Mouse (Mus musculus): ENCODE data around the gene Nbea. TPM values are rescaled to one million over a fixed set of nuclear protein-coding genes. Genes with fewer than 3 reads are reported as not detected.
A peak's percentile ranks its signal among the peaks of the same experiment; 100 is the strongest.

The Nbea gene
- total and polyA plus RNA-seq, 3 experiments, result 0.04 to 0.27 TPM; not detected in 1

DNA sequence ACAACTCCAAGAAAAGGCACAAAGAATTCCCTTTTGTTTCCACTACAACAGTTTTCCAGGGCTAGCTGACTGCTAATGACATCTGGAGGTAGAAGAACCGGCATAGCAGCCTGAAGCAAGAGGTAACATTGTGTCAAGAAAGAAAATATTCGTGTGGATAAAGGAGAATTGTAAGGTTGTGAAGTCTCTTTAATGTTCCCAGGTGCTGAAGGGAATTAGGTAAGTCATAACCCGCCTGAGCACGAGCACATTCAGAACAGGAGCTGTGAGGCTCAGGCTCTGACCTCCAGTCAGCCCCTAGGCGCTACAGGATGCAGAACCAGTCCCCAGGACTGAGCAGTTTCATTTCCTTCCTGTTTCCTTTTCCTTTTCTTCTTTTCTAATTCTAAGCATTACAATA is 86.4 kb downstream of the Nbea start:
- DNase-seq (ENCODE audit: low read depth, low spot score), result no peak
- Histone ChIP-seq H3K4me3 (ENCODE audit: control insufficient read depth in 1 of 2, insufficient read depth in 1 of 2, low read depth in 2 of 2, low read length in 2 of 2) (no peak overlapping the region), H3K9me3 (replicated peaks; ENCODE audit: insufficient read depth, low read length) (no peaks in the 10 kb centered on the region), H3K79me2 (ENCODE audit: control insufficient read depth, insufficient read depth, low read length, poor library complexity) (no peaks in the 10 kb centered on the region), H3K36me3 (ENCODE audit: control insufficient read depth in 1 of 2, insufficient read depth in 2 of 2, low read length in 2 of 2) (no peaks in the 10 kb centered on the region), H3K9ac (ENCODE audit: control insufficient read depth, low read depth, low read length, poor library complexity, severe bottlenecking) (no peak overlapping the region), H3K4me1 (ENCODE audit: control insufficient read depth in 1 of 2, insufficient read depth in 2 of 2, low read length in 2 of 2) (no peaks in the 10 kb centered on the region), H3K27ac (ENCODE audit: control insufficient read depth, low read depth, low read length) (no peak overlapping the region), H3K27me3 (ENCODE audit: control insufficient read depth in 1 of 2, insufficient read depth in 2 of 2, low read length in 2 of 2) (peaks cover 0 to 2% of the 10 kb centered on the region in 2 experiments; a peak in 2 of 4 replicates)
- TF ChIP-seq UBTF (IDR thresholded peaks at IDR 0.05; ENCODE audit: borderline replicate concordance, insufficient read depth, low read depth, low read length), result no peak
- no peak for TF ChIP-seq TBP (IDR thresholded peaks at IDR 0.05; ENCODE audit: low read depth, low read length)
- no peak for TF ChIP-seq MYC (IDR thresholded peaks at IDR 0.05; ENCODE audit: low read depth, low read length)
- no peak for TF ChIP-seq TAL1 (IDR thresholded peaks at IDR 0.05; ENCODE audit: low read length)
- no peak for TF ChIP-seq ZNF384 (IDR thresholded peaks at IDR 0.05; ENCODE audit: low read depth, low read length)
- no peak for TF ChIP-seq CHD2 (IDR thresholded peaks at IDR 0.05; ENCODE audit: low read length)
- TF ChIP-seq RAD21 (IDR thresholded peaks at IDR 0.05; ENCODE audit: low read depth, low read length), result no peak
- no peak for TF ChIP-seq ZMIZ1 (IDR thresholded peaks at IDR 0.05; ENCODE audit: low read depth, low read length)
- TF ChIP-seq SIN3A (IDR thresholded peaks at IDR 0.05; ENCODE audit: low read length), result no peak
- no peak for TF ChIP-seq SMC3 (IDR thresholded peaks at IDR 0.05; ENCODE audit: low read depth, low read length)
- TF ChIP-seq EP300 (IDR thresholded peaks at IDR 0.05; ENCODE audit: low read depth in 1 of 2, low read length in 2 of 2), result no peak
- TF ChIP-seq RCOR1 (IDR thresholded peaks at IDR 0.05; ENCODE audit: low read depth, low read length), result no peak
- TF ChIP-seq KAT2A (conservative IDR thresholded peaks at IDR 0.05; ENCODE audit: low read depth, low read length), result no peak
- no peak for TF ChIP-seq ZC3H11A (IDR thresholded peaks at IDR 0.05; ENCODE audit: low read depth, low read length)
- TF ChIP-seq MAFK (IDR thresholded peaks at IDR 0.05; ENCODE audit: borderline replicate concordance, low read depth, low read length), result no peak

DNA sequence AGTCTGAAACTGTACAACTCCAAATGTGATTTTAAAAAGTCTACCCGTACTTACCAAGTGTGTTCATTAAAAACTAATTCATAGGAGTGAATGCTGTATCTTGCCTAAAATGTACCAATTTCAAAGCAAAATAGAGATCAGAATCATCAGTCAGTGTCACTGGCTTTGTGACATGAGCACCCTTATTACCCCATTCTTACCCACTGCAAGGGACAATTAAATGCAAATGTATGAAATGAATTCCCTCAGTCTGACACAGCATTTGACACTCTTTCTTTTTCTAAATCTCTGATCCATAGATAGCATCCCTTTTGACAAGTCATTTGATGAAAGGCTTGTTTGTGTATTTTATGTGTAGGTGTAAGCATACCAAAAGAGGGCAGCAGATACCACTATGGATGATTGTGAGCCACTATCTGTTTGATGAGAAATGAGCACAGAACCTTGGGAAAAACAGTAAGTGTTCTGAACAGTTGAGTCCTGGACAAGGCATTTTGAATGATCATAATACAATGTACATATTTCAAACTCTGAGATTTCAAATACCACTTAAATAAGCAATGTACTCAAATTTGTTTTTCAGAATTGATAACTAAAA is 104.4 kb downstream of the Nbea start:
- no peak for DNase-seq (ENCODE audit: low read depth, low spot score)
- H3K4me3 ChIP-seq (ENCODE audit: control insufficient read depth in 1 of 2, insufficient read depth in 1 of 2, low read depth in 2 of 2, low read length in 2 of 2), result no peak overlapping the region
- H3K79me2 ChIP-seq (ENCODE audit: control insufficient read depth, insufficient read depth, low read length, poor library complexity), result no peaks in the 10 kb centered on the region
- H3K9me3 ChIP-seq (replicated peaks; ENCODE audit: insufficient read depth, low read length), result no peaks in the 10 kb centered on the region
- TF ChIP-seq ZNF384 (IDR thresholded peaks at IDR 0.05; ENCODE audit: low read depth, low read length) (no peak), HCFC1 (IDR thresholded peaks at IDR 0.05; ENCODE audit: low read depth, low read length) (no peak), SMC3 (IDR thresholded peaks at IDR 0.05; ENCODE audit: low read depth, low read length) (peak; percentile 55), TAL1 (IDR thresholded peaks at IDR 0.05; ENCODE audit: low read length) (no peak), ZKSCAN1 (IDR thresholded peaks at IDR 0.05; ENCODE audit: low read depth, low read length) (no peak), ZC3H11A (IDR thresholded peaks at IDR 0.05; ENCODE audit: low read depth, low read length) (peak; percentile 28; the same call in 1 of the 2 replicates), USF1 (IDR thresholded peaks at IDR 0.05; ENCODE audit: low read depth, low read length) (no peak), CTCF (IDR thresholded peaks at IDR 0.05 in 2 of 3, conservative IDR thresholded peaks at IDR 0.05 in 1 of 3; ENCODE audit: control insufficient read depth in 1 of 3, insufficient read depth in 1 of 3, low read depth in 2 of 3, low read length in 3 of 3, poor library complexity in 1 of 3, severe bottlenecking in 1 of 3) (peak in 1 of 3 experiments; percentile 50; a peak in 2 of 6 replicates), MAZ (IDR thresholded peaks at IDR 0.05; ENCODE audit: low read depth, low read length) (no peak), MAFK (IDR thresholded peaks at IDR 0.05; ENCODE audit: borderline replicate concordance, low read depth, low read length) (no peak), RAD21 (IDR thresholded peaks at IDR 0.05; ENCODE audit: low read depth, low read length) (peak; percentile 57), ZMIZ1 (IDR thresholded peaks at IDR 0.05; ENCODE audit: low read depth, low read length) (no peak)
- H3K27me3 ChIP-seq (ENCODE audit: control insufficient read depth in 1 of 2, insufficient read depth in 2 of 2, low read length in 2 of 2), result peaks cover 0 to 5% of the 10 kb centered on the region in 2 experiments; a peak in 2 of 4 replicates
- no peak overlapping the region for H3K27ac ChIP-seq (ENCODE audit: control insufficient read depth, low read depth, low read length)
- no peaks in the 10 kb centered on the region for H3K4me1 ChIP-seq (ENCODE audit: control insufficient read depth in 1 of 2, insufficient read depth in 2 of 2, low read length in 2 of 2)
- no peaks in the 10 kb centered on the region for H3K36me3 ChIP-seq (ENCODE audit: control insufficient read depth in 1 of 2, insufficient read depth in 2 of 2, low read length in 2 of 2)
- no peak overlapping the region for H3K9ac ChIP-seq (ENCODE audit: control insufficient read depth, low read depth, low read length, poor library complexity, severe bottlenecking)
